Mouse (Mus musculus): ENCODE measurements around the gene Syt2.

Gene Syt2

DNA sequence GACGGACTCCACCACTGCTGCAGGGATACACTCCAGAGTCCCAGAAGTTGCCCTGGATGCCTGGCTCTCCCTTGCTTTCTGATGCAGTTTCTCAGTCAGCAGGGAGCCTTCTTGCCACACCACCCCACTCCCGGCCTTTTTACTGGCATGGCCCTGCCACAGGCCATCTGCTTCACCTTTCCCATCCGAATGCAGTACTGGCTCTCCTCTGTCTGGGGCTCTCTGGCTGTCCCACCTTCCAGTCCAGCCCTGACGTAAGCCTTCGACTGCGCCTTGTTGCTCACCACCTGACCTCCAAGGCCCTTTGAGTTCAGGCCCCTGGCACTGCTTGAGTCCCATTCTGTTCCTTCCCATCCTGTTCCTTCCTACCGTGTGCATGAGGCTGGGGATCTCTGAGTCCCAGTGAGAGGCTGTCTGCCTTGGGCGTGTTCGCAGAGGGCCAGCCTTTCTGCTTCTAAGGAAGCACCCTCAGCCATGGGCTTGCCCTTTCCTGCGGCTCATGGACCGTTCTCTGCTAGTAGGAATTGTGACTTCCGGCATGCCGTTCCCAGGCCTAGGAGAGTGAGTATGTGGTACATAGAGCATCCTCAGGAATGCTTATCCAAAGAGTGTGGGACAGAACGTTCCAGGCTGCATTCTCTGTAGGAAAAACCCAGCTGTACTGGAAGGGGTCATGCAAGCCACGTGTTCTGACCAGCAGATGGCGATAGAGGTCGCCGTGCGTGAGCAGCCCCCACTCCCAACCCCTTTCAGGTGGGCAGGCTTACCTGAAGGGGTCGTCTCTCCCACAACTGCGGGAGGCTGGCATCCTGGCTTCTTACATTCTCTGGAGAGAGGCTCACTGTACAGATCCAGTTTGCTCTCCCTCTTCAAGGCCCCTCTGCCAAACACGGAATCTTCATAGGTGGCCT, 58.2 kb downstream of the Syt2 start:
- DNase-seq (ENCODE audit: low spot score): peak; percentile 39

DNA sequence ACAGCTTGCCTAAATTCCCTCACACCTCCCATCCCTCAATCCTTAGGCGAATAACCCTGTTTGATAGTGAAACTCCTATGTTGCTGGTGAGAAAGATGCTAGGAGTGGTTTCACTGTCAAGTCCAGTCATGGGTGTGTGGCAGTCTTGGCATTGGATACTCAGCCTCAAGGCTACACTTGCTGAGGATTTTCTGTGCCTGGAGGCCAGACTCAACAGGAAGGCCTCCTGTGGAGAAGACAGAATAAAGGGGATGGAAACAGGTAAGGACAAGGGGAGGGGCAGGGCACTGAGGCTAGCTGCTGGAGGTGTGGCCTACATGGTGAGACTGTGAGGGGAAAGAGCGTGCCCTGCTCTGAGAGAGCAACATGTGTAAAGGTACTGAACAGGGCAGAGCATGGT, 60.1 kb downstream of the Syt2 start:
- no peak for DNase-seq (ENCODE audit: low spot score)

- DNase-seq (ENCODE audit: low spot score): no peak
These were observed 61.0 kb downstream of the Syt2 start for GRCm38 (mm10) chr1:134707516-134707915.

GRCm38 (mm10) chr1:134708274-134708673, 61.8 kb downstream of the Syt2 start:
- DNase-seq (ENCODE audit: low spot score): no peak

DNA sequence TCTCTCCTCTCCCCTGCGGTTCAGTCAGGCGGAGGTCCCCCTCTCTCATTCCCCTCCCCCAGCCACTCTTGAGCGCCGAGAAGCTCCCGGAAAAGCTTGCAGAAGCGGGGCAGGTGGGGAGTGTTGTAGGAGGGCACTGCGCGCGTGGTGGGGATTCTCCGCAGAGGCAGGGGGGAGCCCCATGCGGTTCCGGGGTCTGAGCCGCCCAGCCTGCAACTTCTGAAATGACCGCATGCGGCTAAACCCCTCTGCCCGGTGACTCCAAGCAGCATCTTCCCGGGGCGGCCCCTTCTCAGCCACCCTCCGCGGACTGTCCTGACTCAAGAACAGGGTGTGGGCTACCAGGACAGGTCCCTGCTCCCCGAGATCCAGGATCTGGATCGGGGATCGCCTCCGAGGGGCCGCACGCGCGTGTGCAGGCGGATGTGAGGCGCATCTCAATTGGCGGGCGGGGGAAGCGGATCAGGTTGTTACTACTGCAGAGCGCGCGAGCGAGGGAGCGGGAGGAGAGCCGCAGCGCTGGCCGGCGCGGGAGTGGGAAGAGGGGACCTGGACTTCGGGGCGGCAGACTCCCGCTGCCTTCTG, 62.4 kb downstream of the Syt2 start:
- DNase-seq (ENCODE audit: low spot score): no peak

DNA sequence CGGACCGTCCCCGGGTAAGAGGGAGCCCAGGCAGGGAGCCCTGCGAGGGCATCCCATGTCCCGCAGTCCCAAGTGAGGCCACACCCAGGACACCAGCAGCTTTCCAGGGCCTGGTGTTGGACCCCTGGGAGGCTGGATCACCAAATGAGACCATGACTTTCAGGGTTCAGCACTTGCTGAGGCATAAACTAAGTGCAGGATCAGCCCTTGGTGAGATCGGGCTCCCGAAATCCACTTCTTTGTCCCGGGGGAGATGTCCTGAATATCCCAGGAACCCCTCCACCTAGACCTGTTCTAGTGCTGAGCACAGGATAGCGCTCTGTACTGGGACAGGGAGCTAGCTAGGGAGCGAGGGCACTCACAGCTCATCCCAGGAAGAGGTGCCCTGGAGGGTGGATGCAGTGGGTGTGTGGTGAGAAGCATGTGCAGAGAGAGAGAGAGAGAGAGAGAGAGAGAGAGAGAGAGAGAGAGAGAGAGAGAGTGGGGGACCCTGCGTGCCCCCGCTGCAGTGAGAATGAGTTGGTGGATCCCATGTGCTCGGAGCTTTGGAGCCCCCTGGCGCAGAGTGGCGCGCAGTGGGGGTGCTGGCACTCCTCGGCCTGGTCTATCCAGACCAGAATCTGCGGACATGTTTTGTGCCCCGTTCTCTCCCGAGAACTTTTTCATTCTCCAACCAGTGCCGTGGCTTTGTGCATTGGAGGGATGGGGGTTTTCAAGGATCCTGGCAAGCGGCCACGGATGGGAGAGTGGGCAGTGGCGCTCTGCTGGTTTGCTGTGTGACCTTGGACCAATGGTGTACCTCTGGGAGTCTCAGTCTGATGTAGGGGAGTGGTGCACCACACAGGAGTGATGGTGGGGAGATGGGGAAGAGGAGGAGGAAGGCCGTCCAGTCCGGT, 63.2 kb downstream of the Syt2 start:
- no peak for DNase-seq (ENCODE audit: low spot score)

- DNase-seq (ENCODE audit: low spot score): no peak
These were observed 64.6 kb downstream of the Syt2 start for GRCm38 (mm10) chr1:134711061-134711460.

GRCm38 (mm10) chr1:134711653-134712052, 65.2 kb downstream of the Syt2 start:
- DNase-seq (ENCODE audit: low spot score): no peak

- no peak for DNase-seq (ENCODE audit: low spot score)
These were observed 66.4 kb downstream of the Syt2 start for GRCm38 (mm10) chr1:134712781-134713299.

- DNase-seq (ENCODE audit: low spot score): no peak
These were observed 67.0 kb downstream of the Syt2 start for GRCm38 (mm10) chr1:134713421-134713969.

- DNase-seq (ENCODE audit: low spot score): no peak
These were observed 67.7 kb downstream of the Syt2 start for GRCm38 (mm10) chr1:134714166-134714565.

GRCm38 (mm10) chr1:134715092-134715491, 68.6 kb downstream of the Syt2 start:
- DNase-seq (ENCODE audit: low spot score): no peak

DNA sequence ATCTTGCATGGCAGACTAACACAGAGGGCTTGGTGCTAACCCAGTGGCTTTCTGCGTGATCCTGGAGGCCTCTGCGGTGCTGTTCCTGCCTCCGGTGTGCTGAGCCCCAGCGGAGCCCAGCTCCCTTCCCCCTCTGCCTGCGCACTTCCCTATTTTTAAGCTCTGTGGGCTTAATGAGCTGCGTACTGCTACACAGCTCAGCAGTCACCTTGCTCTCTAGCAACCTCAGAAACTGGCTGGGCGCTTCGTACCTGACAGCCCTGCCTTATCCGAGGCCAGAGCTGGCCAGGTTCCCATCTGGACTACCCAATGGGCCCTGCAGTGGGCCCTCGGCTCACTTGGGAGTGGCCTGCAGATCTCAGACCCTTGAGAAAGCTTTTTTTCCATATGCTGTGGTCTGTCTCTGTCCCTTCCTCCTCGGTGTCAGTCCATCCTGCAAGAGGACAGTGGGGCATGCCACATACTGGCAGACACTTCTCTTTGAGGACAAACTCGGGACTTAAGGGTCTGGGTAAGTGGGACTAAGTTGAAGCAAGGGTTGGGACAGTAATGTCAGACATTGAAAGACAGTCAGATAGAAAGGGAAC, 73.3 kb downstream of the Syt2 start:
- DNase-seq (ENCODE audit: low spot score): no peak

- no peak for DNase-seq (ENCODE audit: low spot score)
These were observed 75.0 kb downstream of the Syt2 start for GRCm38 (mm10) chr1:134721486-134721885.

DNA sequence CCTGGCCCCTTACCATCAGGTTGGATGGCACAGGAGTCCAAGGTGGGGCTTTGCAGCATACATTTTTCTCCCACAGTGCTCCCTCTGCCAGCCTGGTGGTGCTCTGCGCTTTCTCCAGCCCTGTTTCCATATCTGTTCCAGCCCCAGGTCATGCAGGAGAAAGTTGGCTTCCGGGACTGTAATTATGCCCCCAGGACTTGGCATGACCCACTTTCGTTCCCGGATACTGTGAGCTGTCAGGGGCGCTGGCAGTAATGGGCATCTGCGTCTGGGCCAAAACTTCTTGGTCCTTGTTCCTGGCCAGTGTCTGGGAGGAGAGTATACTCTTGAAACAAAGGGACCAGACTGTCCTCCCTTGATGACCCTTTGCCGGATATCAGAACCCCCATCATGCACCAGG, 76.4 kb downstream of the Syt2 start:
- DNase-seq (ENCODE audit: low spot score): no peak

- DNase-seq (ENCODE audit: low spot score): peak; percentile 52
These were observed 78.8 kb downstream of the Syt2 start for GRCm38 (mm10) chr1:134725276-134725675.

DNA sequence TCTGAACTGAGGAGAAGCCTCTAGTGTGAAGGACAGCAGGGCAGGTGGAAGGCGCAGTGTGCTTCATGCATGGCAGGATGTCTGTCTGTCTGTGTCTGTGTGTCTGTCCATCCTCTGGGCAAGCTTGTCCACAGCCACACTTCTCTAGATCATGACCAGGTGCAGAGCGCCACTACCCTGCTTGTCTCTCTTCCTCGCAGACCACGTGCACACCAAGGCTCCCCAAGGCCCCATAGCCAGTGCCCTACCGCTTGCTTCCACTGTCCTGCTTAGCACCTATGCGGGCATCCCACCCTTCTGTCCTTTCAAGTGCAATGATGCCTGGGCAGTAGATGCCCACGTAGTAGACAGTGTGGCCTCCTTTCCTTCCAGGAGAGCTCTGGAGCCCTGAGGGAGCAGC, 80.0 kb downstream of the Syt2 start:
- no peak for DNase-seq (ENCODE audit: low spot score)

GRCm38 (mm10) chr1:134727256-134727655, 80.8 kb downstream of the Syt2 start:
- DNase-seq (ENCODE audit: low spot score): no peak

DNA sequence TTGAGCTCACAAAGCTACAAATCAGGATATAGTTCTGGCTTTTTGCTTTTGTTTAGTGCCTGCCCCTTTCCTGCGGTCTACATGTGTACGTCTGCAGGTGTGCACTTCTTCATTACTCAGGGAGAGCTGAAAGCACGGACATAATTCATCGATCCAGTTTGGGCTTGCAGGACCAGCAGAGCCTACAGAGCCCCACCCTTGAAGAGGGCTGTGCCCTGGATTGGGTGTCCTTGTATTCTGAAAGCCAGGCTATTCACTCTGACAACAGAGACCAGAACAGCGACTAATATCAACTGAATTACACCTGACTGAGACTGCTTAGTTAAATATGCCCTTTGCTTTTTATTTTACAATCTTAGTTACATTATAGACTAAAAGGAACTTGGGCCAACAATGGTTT, 87.2 kb downstream of the Syt2 start:
- DNase-seq (ENCODE audit: low spot score): no peak

DNA sequence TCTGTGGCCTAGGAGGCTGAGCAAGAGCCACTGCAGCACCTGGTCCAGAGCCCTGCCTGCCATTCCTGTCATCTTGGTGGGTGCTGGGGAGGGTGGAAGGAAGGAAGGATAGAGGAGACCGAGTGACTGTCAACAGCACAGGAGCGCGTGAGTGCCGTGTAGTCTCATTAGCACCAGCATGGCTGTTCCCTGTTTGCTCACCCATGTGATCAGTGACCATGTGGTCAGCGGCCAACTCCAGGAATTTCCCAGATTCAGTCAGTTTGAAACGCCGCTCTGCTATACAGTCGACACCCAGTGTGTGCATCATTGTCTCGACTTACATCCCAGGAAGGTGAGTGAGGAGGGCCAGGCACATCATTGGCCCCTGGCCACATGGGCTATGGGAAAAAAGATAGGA, 91.0 kb downstream of the Syt2 start:
- no peak for DNase-seq (ENCODE audit: low spot score)

- peak; percentile 47 for DNase-seq (ENCODE audit: low spot score)
These were observed 95.0 kb downstream of the Syt2 start for GRCm38 (mm10) chr1:134741433-134741832.
